Mouse (Mus musculus) heart, adult 8-10 months (tissue): ENCODE measurements at regions not wholly inside any gene's neighbourhood (a gene's known extent, or its start where the extent isn't known, plus 50 kb on each side); places are given as distances from the start of the nearest gene placed in this dataset.

Source experiments
- DNase-seq: peaks from one replicate; pipeline ENCODE4 v3.0.0; 2022; ENCODE audit warnings: low spot score

DNA sequence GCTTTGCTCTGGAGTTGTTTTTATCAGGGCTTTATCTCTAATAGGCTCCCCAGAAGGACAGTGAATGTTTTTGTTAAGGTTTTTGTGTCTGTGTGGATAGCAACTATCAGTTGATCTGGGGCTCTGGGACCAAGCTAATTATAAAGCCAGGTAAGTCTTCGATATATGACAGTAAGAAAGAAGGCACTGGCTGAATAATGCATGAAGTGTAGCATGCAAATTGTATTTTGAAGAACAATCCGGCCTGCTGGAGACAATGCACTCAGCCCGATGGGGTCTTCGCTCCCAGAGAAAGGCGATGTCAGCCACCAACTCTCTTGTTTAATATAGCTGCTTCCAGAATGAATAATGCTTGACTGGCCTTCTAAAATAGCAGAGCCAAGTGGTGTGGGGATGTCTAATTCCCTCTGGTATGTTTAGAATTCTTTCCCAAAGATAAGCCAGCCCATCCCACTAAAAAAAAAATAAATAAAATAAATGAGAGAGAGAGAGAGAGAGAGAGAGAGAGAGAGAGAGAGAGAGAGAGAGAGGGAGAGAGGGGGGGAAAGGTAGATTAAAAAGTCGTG lies 68.6 kb downstream of the Dad1 start:
- DNase-seq: no peak

DNA sequence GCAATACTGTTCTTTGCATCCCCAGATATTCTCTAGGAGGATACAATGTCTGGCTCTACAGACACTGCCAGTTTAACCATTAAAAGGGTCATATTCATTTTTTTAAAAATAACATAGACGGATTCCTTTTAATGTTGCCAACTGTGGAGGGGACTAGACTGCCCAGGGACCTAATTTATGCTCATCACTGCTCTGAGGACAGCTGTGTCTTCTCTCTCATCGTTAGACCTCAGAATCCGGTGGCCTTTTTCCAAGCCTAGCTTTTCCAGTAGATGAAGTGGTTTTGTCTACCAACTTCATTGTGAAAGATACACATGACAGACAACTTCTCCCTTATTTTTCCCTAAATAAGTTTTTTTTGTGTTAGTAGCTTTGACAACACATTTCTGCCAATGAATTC lies 70.0 kb downstream of the Dad1 start:
- no peak for DNase-seq

DNA sequence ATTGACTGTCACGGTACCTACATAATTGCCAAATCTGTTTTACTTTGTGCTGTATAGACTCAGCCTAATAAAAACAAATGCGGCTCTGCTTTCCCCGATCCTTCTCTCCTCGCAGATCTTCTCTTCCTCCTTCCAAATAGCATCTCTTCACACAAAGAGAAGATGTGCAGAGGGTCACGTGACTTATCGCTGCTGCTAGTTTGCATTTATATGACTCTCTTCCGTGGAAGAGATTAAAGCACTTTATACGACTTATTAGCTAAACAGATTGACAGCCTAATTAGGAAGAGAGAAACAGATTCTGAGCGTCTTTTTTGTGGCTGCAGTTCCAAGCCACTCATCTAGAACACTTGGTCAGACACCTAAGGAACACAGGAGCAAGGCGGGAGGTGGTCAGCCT lies 71.1 kb downstream of the Dad1 start:
- DNase-seq: no peak

DNA sequence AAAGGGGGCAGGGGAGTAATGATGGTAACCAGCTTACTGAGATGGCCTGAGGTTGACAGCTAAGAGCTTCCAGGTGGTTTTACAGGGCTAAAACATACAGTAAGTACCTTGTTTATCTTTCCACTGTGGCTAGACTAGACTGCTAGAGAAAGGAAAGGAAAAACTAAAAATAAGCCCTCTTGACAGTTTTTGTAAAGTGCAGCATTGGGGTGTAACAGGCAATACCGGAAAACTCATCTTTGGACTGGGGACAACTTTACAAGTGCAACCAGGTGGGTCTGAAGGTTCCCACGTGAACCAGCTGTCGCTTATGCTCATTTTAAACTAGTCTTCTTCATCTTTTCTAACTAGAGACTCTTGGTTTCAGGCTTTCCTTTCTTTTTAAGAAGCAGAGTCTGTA lies 72.6 kb downstream of the Dad1 start:
- no peak for DNase-seq

DNA sequence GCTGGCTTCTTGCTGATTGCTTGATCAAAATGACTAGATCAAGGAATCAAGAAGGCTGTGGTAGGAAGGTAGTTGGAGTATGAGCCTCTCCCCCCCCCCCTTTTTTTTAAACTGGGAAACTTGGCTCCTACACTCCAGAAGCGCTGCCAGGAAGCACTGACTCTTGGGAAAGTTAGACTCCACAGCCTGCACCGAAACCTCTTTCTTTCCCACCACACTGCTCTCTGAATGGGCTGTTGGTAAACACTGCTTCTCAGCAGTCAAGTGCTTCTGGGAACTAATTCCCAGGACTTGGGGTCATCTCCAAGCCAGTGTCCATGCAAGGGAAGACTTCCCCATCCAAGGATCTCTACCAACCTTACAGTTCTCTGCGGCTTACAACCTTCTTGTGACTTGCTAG lies 73.2 kb downstream of the Dad1 start:
- DNase-seq: no peak

DNA sequence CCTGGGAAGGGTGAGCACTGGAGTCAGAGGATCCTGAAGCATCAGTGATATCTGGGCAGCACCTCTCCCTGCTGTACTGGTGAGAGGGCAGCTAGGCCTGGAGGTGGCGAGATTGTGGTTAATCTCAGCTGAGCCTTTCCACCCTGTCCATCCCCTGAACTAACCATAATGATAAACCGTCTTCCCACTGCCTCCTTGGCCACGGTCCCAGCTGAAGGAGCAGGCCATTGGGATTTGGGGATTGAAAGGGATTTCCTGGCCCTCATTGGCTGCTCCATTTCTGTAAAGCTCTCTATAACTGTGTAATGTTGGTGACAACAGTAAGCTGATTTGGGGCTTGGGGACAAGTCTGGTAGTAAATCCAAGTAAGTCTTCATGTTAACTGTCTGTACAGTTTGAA lies 73.6 kb downstream of the Dad1 start:
- no peak for DNase-seq

DNA sequence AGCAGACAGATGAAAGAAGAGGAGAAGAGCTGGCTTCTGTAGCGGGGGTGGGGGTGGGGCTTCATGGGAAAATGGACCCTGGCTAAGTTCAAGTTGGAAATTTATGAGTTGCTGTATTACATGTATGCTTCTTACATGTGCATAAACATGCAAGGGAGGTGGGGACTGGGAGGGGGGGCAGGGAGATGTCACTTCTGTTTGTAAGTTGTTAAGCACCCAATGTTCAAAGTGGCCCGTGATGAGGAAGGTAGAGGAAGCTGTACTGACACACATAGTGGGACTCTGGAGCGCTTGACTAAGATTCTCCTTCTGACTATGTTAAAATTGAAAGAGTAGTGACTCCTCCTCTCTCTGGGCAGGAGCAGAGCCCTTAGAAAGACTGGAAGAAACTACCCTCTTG lies 75.0 kb downstream of the Dad1 start:
- DNase-seq: no peak

DNA sequence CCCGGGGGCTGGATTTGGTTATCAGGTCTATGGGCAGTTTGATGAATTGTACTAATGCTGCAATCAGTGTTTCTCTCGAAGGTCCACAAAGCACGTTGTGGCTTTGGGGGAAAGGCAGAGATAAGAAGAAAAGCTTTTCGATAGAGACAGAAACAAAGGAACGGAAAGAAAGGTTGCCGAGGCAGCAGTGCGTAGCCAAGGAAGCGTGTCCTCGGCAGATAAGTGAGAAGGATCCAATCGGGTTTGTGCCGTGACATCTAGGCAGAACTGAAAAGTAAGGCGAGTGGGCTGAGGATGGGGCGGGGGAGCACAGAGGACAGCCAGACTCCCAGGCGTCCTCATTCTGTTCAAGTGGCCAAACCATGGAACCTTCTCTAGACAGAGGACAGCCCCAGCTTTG lies 77.4 kb downstream of the Dad1 start:
- DNase-seq: no peak

DNA sequence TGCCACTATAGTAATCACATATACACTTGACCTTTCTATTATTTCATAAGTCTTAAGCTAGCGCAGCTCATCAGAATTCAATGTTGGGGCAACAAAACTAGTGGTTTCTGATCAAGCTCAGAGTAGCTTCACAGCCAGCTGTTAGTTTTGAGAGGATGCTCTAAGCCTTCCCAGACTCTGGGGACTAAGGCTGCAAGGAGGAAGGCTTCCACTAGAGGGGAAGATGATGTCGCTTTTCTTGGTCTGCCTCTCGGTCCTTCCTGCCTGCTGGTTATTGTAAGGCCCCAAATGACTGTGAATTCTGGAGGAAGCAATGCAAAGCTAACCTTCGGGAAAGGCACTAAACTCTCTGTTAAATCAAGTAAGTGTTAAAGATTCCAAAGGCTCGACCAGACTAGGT lies 78.4 kb downstream of the Dad1 start:
- no peak for DNase-seq

DNA sequence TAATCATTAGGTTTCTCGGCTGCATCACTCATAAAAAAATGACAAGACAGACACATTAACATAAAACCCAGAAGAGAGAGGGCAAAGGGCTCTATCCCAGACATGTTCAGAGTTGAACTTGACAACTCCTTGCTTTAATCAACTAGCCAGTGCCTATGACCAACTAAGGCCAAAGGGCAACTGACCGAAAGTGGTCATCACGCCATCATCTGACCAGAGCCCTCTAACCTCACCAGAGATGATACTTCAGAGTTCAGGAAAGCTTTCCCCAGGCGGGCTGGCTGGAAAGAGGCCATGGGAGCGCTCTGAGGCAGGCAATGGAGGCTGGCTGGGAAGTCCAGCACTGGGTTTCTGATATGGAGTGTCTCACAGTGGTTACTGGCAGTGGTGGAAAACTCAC lies 80.6 kb downstream of the Dad1 start:
- DNase-seq: no peak

DNA sequence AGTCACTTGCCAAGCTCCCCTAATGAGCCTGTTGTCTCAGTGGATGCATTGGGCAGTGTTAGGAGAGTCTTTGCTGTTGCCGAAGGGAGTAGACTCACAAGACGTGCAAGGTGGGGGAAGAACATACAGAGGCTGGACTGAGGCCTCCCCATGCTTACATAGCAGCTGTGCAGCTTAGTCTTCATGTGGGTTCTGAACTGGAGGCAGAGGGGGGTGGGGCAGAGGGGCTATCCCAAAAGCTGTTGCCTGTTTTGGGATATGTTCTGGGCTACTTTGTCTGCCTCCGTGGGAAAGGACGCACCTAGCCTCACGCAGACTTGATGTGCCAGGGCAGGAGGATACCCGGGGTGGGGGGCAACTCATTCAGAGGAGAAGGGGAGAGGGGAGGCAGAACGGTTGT lies 84.7 kb downstream of the Dad1 start:
- no peak for DNase-seq

DNA sequence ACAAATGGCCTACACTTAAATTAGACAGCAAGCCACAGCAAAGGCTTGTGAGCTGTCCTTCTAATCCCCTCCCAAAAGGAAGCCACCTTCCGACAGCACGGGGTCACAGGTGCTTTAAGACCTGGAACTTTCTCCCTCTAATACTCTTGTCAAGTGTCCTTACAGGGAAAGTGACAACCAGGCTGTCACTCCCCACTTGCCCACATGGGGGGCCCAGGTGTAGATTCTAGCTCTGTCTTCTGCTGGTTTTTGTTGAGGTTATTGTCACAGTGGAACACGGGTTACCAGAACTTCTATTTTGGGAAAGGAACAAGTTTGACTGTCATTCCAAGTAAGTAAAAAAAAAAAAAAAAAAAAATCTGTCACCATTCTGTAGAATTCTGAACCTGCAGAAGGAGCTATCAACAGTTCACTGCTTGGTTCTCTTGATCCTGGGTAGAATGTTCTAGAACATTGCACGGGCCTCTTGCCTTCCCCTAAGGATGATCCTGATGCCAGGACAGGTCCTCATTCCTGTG lies 85.4 kb downstream of the Dad1 start:
- DNase-seq: no peak

DNA sequence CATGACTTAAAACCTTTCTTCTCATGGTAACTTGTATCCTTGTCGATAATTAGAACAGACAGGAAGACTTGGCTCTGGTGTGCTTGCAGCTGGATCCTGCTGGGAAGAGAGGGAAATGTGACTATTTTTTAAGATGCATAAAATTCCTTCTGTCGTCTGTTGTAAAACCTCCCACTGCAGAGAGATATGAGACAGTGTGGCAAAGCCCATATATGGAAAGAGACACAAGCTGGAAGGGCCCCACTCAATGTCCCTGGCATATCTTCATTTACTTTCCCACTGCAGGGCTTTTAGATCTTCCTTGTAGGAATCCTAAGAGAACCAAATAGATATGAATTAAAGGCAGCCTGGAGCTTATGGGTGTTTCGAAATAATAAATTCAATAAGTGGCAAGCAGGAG lies 87.8 kb downstream of the Dad1 start:
- no peak for DNase-seq

DNA sequence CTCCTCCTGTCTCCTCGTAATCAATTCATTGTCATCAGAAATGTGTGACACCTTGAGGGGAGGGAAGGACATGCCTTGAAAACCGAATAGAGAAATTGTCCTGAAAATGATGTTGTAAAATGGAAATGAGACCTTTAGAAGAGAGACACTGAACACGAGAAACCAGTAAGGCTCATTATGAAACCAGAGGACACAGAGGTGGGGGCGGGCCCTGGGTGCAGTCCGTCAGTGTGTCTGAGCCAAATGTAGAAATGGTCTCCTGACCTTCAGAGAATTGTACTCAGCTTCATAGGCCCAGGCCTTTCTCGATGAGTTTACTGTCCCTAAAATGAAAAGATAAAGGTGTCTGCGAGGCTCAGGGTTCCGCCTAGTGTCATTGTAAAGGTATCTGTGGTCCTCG lies 89.0 kb downstream of the Dad1 start:
- DNase-seq: no peak

DNA sequence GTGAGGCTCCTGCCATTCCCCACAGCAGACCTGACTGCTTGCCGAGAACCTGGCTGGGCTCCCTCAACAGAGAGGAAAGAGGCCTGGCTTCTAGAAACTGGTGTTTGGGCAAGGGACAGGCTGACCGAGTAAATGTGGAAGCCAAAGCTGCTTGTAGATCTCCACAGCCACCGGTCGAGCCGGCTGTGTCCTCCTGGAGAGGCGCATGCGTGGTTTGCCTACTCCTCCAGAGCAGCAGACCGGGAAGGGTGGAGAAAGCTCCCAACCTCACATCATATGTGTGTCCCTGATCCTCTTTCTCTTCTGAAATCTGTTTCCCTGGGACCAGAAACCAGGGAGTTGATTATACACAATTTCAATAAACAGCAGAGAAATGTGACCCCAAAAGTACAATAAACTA lies 92.0 kb downstream of the Dad1 start:
- DNase-seq: no peak

DNA sequence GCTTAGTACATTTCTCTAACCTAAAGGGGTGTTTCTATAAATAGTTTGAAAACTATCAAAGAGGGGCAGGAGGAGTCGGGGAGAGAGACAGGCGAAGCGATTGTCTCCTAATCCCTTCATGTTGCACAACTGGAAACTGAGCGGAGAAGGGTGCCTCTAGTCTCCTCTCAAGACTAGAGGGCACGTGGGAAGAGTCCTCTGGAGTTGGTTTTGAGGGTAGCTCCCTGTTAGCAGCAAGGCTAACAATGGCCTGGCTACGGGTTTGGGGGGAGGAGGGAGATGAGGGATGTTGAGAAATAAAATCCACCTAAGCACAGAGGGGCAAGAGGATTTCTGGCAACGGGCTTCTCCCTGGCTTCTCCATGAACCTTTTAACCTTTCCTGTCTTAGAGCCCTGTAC lies 92.7 kb downstream of the Dad1 start:
- no peak for DNase-seq

DNA sequence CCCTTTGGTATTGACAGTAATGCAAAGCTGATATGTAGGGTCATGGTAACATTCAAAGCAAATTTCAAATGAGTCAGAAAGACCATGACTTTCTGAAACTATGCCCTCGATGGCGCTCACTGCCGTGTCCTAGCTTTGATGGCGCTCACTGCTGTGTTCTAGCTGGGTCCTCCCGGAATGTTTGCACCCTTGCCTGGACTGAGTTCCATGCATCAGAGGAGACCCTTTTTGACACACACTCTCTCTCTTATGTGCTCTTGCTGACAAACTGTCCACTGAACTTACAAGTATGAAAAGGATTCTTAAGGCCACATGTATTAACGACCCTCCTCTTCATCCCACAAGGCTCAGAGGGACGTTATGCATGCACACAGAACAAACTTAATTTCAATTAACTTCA lies 94.1 kb downstream of the Dad1 start:
- no peak for DNase-seq

DNA sequence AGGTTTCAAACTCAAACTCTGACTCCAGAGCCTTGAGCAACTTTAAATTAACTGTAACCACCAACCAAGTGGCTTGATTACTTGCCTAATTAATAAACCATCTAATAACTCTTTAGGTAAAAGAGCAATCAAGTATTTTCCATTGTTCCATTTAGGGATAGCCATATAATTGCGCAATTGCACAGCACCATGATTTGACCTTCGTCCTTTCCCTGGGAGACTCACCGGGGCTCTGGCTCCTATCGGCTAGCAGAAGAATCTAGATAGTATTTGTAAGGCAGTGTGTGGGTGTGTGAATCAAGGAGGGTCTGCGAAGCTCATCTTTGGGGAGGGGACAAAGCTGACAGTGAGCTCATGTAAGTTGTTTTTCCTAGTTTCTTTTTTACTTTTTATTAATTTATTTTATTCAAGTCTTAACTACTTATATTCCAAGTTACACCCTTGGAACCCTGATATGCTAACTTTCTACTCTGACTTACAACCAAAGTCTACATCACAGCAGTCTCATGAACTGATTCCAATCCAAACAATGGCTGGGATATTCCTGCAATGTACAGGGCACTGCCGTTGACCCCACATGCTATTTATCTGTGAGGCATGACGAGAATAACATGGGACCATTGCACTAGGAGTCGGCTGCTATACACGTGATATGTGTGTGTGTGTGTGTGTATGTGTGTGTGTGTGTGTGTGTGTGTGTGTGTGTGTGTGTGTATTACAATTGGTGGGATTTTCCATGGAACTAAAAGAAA lies 95.5 kb downstream of the Dad1 start:
- no peak for DNase-seq

DNA sequence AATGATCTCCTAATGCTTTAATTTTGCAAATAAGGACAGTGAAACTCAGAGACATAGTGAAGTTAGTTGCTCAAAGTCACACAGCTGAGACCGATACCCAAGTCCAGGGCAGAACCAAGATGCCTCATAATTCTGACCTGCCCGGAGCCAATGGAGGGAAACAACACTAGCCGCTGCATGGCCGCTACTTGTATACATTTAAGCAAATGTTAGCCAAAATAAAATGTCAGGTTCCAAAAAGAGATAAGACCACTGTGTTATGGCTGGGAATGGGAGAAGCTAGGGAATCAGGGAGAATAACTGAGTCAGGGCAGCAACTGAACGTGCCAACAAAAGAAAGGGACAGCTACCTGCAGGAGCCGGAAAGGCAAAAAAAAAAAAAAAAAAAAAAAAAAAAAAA lies 97.4 kb downstream of the Dad1 start:
- no peak for DNase-seq

DNA sequence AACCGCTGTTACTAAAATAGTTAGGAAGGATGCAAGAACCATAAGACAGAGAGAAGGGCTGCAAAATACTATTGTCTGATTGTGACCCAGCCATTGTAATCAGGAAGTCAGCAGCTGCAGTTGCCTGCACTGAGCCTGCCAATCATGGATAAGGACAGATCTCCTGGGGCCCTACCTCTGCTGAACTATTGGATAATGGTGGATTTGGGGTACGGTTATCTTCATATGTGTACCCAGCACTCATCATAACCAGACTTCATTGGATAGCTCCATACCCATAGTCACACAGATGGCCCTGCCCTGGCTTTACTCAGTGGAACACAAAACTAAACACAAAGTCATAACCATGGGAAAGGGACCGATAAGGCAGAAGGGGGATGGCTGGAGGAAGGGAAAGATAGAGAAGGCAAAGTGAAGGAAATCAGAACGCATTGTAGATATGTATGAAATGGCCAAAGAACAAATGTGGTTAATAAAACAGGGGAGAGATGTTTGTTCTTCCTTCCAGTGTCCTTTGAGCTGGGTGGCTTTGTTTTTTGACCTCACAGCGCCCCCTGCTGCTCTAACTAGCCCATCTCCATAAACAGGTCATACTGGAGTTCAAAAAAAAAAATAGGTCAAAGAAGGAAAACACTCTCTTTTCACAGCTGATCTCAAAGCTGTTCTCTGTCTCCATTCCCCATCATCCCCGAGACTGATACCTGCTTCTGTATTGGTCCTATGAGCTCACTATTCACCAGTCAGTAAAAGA lies 101.2 kb downstream of the Dad1 start:
- peak; percentile 55 for DNase-seq

DNA sequence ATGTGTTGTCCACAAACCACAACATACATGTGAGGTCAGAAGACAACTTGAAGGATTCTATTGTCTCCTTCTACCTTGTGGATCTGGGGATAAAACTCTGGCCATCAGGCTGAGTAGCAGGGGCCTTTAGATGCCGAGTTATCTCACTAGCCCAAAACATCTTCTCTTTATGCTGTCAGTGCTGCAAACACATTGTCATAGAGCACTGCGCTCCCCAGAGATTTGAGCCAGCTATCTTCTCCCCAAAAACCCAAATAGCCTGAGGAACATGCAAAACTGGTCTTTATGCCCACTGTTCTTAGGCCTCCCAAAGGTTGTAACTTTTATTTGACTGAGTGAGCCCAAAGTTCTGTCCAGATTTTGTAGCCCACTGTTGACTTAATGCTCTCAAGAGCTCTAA lies 102.0 kb downstream of the Dad1 start:
- no peak for DNase-seq

DNA sequence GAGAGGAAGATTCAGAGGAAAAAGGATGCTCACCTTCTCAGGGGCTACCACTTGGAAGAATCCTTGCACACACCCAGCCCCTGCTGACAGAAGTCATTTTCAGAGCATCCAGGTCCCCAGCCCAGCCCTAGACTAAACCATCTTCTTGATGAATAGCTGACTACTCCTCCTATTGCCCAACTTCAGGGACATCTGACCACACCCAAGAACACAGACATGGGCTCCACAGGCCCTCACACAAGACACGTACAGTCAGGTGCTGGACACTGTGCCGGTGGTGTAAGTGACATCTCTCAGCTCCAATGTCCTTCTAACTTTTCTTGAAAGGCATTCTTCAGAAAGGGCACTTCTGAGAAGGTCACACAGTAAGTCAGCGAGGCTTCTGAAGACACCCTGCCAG lies 102.6 kb downstream of the Dad1 start:
- DNase-seq: no peak

DNA sequence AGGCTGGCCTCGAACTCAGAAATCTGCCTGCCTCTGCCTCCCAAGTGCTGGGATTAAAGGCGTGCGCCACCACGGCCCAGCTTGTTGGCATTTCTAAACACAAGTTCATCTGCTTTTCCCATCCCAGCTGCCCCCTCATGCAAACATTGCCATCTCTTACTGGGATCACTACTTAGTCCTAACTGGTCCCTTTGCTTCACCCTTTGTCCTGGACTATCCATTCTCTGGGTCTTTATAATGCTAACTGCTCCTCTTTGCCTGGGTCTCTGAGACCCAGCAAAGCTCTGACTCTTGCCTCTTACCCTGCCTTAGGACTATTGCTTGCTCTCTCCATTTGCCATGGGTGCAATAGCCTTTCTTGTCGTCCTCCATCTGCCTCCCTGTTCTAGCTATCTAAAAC lies 103.7 kb downstream of the Dad1 start:
- DNase-seq: no peak
